Mouse (Mus musculus) forebrain, embryonic 12.5 days (tissue): ENCODE measurements around the gene 1700015F17Rik. TPM values are rescaled to one million over a fixed set of nuclear protein-coding genes. Genes with fewer than 3 reads are reported as not detected.
A peak's percentile ranks its signal among the peaks of the same experiment; 100 is the strongest.

Experiments used
- ATAC-seq: fragments of 200-750 bp; cut with Nextera tagmentation; 2 replicates; pipeline ENCODE4 v1.8.0; 2017; ENCODE audit warnings: moderate TSS enrichment; ENCODE audit not compliant: low FRiP score
- H3K27ac ChIP-seq: fragments of 300-500 bp; sonication (generic); 2 replicates; pipeline ENCODE4 v1.5.1; 2016; ENCODE audit warnings: mild to moderate bottlenecking
- H3K27me3 ChIP-seq: fragments of 300-500 bp; sonication (generic); 2 replicates; pipeline ENCODE4 v1.6.1; 2016; ENCODE audit warnings: mild to moderate bottlenecking
- H3K36me3 ChIP-seq: fragments of 300-500 bp; sonication (generic); replicated peaks from 2 replicates; pipeline ENCODE4 v1.6.1; 2016; ENCODE audit warnings: mild to moderate bottlenecking
- H3K4me1 ChIP-seq: fragments of 300-500 bp; sonication (generic); 2 replicates; pipeline ENCODE4 v1.6.1; 2016
- H3K4me2 ChIP-seq: fragments of 300-500 bp; sonication (generic); 2 replicates; pipeline ENCODE4 v1.6.1; 2016; ENCODE audit warnings: mild to moderate bottlenecking, moderate library complexity
- H3K4me3 ChIP-seq: fragments of 300-500 bp; sonication (generic); replicated peaks from 2 replicates; pipeline ENCODE4 v1.5.1; 2016; ENCODE audit warnings: mild to moderate bottlenecking
- H3K9ac ChIP-seq: fragments of 300-500 bp; sonication (generic); 2 replicates; pipeline ENCODE4 v1.6.1; 2016; ENCODE audit warnings: mild to moderate bottlenecking
- H3K9me3 ChIP-seq: fragments of 300-500 bp; sonication (generic); 2 replicates; pipeline ENCODE4 v1.6.1; 2016
- WGBS: fragments of 180-500 bp; shearing (Covaris S2); methylation state at CpG from one replicate; pipeline ENCODE4 v1.1.7; 2016; 5-methylcytosine and 5-hydroxymethylcytosine counted together
- polyA plus RNA-seq: library from polyadenylated mRNA; unstranded; fragments of >200 nt; fragmentation: Nextera tagmentation; extraction: Ambion mirVana; gene quantifications from 2 replicates; pipeline ENCODE4 v1.2.1, GENCODE M21; 2016

The 1700015F17Rik gene
- polyA plus RNA-seq, result not detected in 2 replicates

GRCm38 (mm10) chr5:5479043-5479442 lies at the start of gene 1700015F17Rik:
1700015F17Rik (minus strand) TSS chr5:5479143.
- WGBS, result 95% methylated on average over 6 of the region's 6 CpGs
- H3K27ac ChIP-seq, result no peak within 1 kb of the TSS
- H3K36me3 ChIP-seq, result no peaks in the 10 kb centered on the region
- no peak within 1 kb of the TSS for H3K9ac ChIP-seq
- H3K4me1 ChIP-seq, result no peaks in the 10 kb centered on the region
- no peaks in the 10 kb centered on the region for H3K9me3 ChIP-seq
- no peak for ATAC-seq
- H3K27me3 ChIP-seq, result no peaks in the 10 kb centered on the region
- H3K4me3 ChIP-seq, result no peak within 1 kb of the TSS
- H3K4me2 ChIP-seq, result no peak within 1 kb of the TSS

GRCm38 (mm10) chr5:5515411-5515810 lies 36.5 kb upstream of the 1700015F17Rik start:
- H3K4me2 ChIP-seq, result peak overlapping the region; percentile 78
- no peak overlapping the region for H3K27ac ChIP-seq
- no peak overlapping the region for H3K4me3 ChIP-seq
- H3K9me3 ChIP-seq, result no peaks in the 10 kb centered on the region
- H3K27me3 ChIP-seq, result no peaks in the 10 kb centered on the region
- 0 out of 2 replicates have a peak, but pooled peaks cover 6% of the 10 kb centered on the region for H3K36me3 ChIP-seq
- no peak overlapping the region for H3K9ac ChIP-seq
- ATAC-seq, result no peak
- peaks cover 16% of the 10 kb centered on the region; the same call in 1 of the 2 replicates for H3K4me1 ChIP-seq
- 77% methylated on average over 5 of the region's 5 CpGs for WGBS

GRCm38 (mm10) chr5:5514196-5515076 lies 35.5 kb upstream of the 1700015F17Rik start, which contains the start of gene Cldn12:
Cldn12 (minus strand) TSS chr5:5514958.
- peak within 1 kb of the TSS; percentile 92 for H3K27ac ChIP-seq
- 0 out of 2 replicates have a peak, but pooled peaks cover 6% of the 10 kb centered on the region for H3K36me3 ChIP-seq
- H3K27me3 ChIP-seq, result no peaks in the 10 kb centered on the region
- ATAC-seq, result peak; percentile 95
- H3K9ac ChIP-seq, result peak within 1 kb of the TSS; percentile 69
- WGBS, result under 1% methylated on average over 68 of the region's 79 CpGs
- peak within 1 kb of the TSS; percentile 78 for H3K4me2 ChIP-seq
- peak within 1 kb of the TSS; percentile 81 for H3K4me3 ChIP-seq
- H3K4me1 ChIP-seq, result peaks cover 23% of the 10 kb centered on the region; the same call in 1 of the 2 replicates
- no peaks in the 10 kb centered on the region for H3K9me3 ChIP-seq

GRCm38 (mm10) chr5:5511401-5511800 lies 32.5 kb upstream of the 1700015F17Rik start:
- Histone ChIP-seq H3K9me3 (no peaks in the 10 kb centered on the region), H3K27me3 (no peaks in the 10 kb centered on the region), H3K4me3 (no peak overlapping the region), H3K36me3 (peaks cover 6% of the 10 kb centered on the region; the same call in 1 of the 2 replicates), H3K4me2 (no peak overlapping the region), H3K27ac (no peak overlapping the region), H3K9ac (no peak overlapping the region), H3K4me1 (peaks cover 44% of the 10 kb centered on the region)
- 69% methylated on average over 3 of the region's 3 CpGs for WGBS
- no peak for ATAC-seq

GRCm38 (mm10) chr5:5510989-5511388 lies 32.0 kb upstream of the 1700015F17Rik start:
- 35% methylated on average over 5 of the region's 5 CpGs for WGBS
- H3K36me3 ChIP-seq, result peaks cover 6% of the 10 kb centered on the region; the same call in 1 of the 2 replicates
- peak overlapping the region; percentile 56 for H3K27ac ChIP-seq
- no peaks in the 10 kb centered on the region for H3K27me3 ChIP-seq
- H3K4me2 ChIP-seq, result 0 out of 2 replicates have a peak overlapping the region, but pooled peaks have one; percentile 2
- H3K9me3 ChIP-seq, result no peaks in the 10 kb centered on the region
- no peak overlapping the region for H3K4me3 ChIP-seq
- ATAC-seq, result no peak
- no peak overlapping the region for H3K9ac ChIP-seq
- H3K4me1 ChIP-seq, result peaks cover 44% of the 10 kb centered on the region

- H3K9ac ChIP-seq, result no peak overlapping the region
- no peak overlapping the region for H3K4me3 ChIP-seq
- 0 out of 2 replicates have a peak overlapping the region, but pooled peaks have one; percentile 2 for H3K4me2 ChIP-seq
- WGBS, result 37% methylated on average over 10 of the region's 10 CpGs
- peaks cover 44% of the 10 kb centered on the region for H3K4me1 ChIP-seq
- no peaks in the 10 kb centered on the region for H3K9me3 ChIP-seq
- no peak for ATAC-seq
- peaks cover 6% of the 10 kb centered on the region; the same call in 1 of the 2 replicates for H3K36me3 ChIP-seq
- H3K27ac ChIP-seq, result no peak overlapping the region
- H3K27me3 ChIP-seq, result no peaks in the 10 kb centered on the region
These were observed 31.5 kb upstream of the 1700015F17Rik start for GRCm38 (mm10) chr5:5510304-5510887.

- ATAC-seq, result peak; percentile 17
- H3K27ac ChIP-seq, result peak overlapping the region; percentile 65
These were observed 29.3 kb upstream of the 1700015F17Rik start for GRCm38 (mm10) chr5:5508231-5508630.

GRCm38 (mm10) chr5:5507701-5508225 lies 28.8 kb upstream of the 1700015F17Rik start:
- H3K4me2 ChIP-seq, result peak overlapping the region; percentile 34
- peaks cover 35% of the 10 kb centered on the region for H3K4me1 ChIP-seq
- H3K9ac ChIP-seq, result no peak overlapping the region
- H3K27me3 ChIP-seq, result no peaks in the 10 kb centered on the region
- H3K36me3 ChIP-seq, result peaks cover 6% of the 10 kb centered on the region; the same call in 1 of the 2 replicates
- 21% methylated on average over 20 of the region's 20 CpGs for WGBS
- peak; percentile 82 for ATAC-seq
- peak overlapping the region; percentile 65 for H3K27ac ChIP-seq
- H3K4me3 ChIP-seq, result no peak overlapping the region
- no peaks in the 10 kb centered on the region for H3K9me3 ChIP-seq

More at GRCm38 (mm10) chr5:5508231-5508630, 29.3 kb upstream of the 1700015F17Rik start:
- Histone ChIP-seq H3K9me3 (no peaks in the 10 kb centered on the region), H3K27me3 (no peaks in the 10 kb centered on the region), H3K9ac (no peak overlapping the region), H3K4me2 (peak overlapping the region; percentile 34), H3K36me3 (peaks cover 6% of the 10 kb centered on the region; the same call in 1 of the 2 replicates), H3K4me1 (peaks cover 38% of the 10 kb centered on the region), H3K4me3 (no peak overlapping the region)
- 71% methylated on average over 10 of the region's 10 CpGs for WGBS

GRCm38 (mm10) chr5:5504456-5504855 lies 25.5 kb upstream of the 1700015F17Rik start:
- Histone ChIP-seq H3K27ac (no peak overlapping the region), H3K9me3 (no peaks in the 10 kb centered on the region), H3K4me2 (no peak overlapping the region), H3K27me3 (no peaks in the 10 kb centered on the region), H3K4me1 (peaks cover 21% of the 10 kb centered on the region), H3K36me3 (no peaks in the 10 kb centered on the region; the same call in 1 of the 2 replicates), H3K4me3 (no peak overlapping the region), H3K9ac (no peak overlapping the region)
- 90% methylated on average over 13 of the region's 13 CpGs for WGBS
- ATAC-seq, result no peak

GRCm38 (mm10) chr5:5503381-5503780 lies 24.4 kb upstream of the 1700015F17Rik start:
- Histone ChIP-seq H3K36me3 (no peaks in the 10 kb centered on the region; the same call in 1 of the 2 replicates), H3K4me1 (peaks cover 13% of the 10 kb centered on the region), H3K27me3 (no peaks in the 10 kb centered on the region), H3K9me3 (no peaks in the 10 kb centered on the region), H3K4me2 (no peak overlapping the region), H3K27ac (no peak overlapping the region), H3K4me3 (no peak overlapping the region), H3K9ac (no peak overlapping the region)
- 80% methylated on average over 4 of the region's 4 CpGs for WGBS
- ATAC-seq, result no peak

GRCm38 (mm10) chr5:5501583-5501982 lies 22.6 kb upstream of the 1700015F17Rik start:
- Histone ChIP-seq H3K27me3 (no peaks in the 10 kb centered on the region), H3K9ac (no peak overlapping the region), H3K27ac (no peak overlapping the region), H3K4me1 (no peaks in the 10 kb centered on the region), H3K9me3 (no peaks in the 10 kb centered on the region), H3K4me3 (no peak overlapping the region), H3K36me3 (no peaks in the 10 kb centered on the region; the same call in 1 of the 2 replicates), H3K4me2 (no peak overlapping the region)
- 91% methylated on average over 2 of the region's 2 CpGs for WGBS
- no peak for ATAC-seq

- no peaks in the 10 kb centered on the region for H3K27me3 ChIP-seq
- WGBS, result 49% methylated on average over 3 of the region's 3 CpGs
- H3K4me2 ChIP-seq, result no peak overlapping the region
- H3K4me3 ChIP-seq, result no peak overlapping the region
- H3K27ac ChIP-seq, result no peak overlapping the region
- H3K4me1 ChIP-seq, result 0 out of 2 replicates have a peak, but pooled peaks cover 4% of the 10 kb centered on the region
- no peak overlapping the region for H3K9ac ChIP-seq
- H3K9me3 ChIP-seq, result no peaks in the 10 kb centered on the region
- no peaks in the 10 kb centered on the region for H3K36me3 ChIP-seq
- peak; percentile 59; the same call in 1 of the 2 replicates for ATAC-seq
These were observed 17.4 kb upstream of the 1700015F17Rik start for GRCm38 (mm10) chr5:5496393-5496792.
